Mouse (Mus musculus): ENCODE results near the gene Fam241a.

DNA sequence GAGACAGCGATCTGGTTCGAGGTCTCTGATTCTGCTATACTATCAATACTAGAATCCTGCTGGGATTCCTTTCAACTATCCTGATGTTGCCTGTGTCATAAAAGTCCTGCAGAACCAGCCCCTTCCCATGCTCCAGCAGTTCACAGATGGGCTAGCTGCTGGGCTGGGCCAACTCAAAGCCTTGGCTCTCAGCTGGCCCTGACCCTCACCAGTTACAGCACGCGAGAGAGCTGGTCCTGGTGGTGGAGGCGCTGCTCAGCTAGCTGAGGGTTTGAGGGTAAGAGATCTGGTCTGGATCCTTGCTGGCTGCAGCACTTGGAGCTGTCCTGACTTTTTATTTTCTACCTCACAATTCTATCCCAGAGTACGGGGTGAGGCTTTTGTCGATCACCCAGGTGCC, 69.6 kb downstream of the Fam241a start:
- TF ChIP-seq MAX (IDR thresholded peaks at IDR 0.05) (no peak), CTCF (IDR thresholded peaks at IDR 0.05; ENCODE audit: control insufficient read depth, insufficient read depth, insufficient read length) (no peak)
